9 mouse cellular contexts compared by ENCODE assay signal in the genomic region with DNA sequence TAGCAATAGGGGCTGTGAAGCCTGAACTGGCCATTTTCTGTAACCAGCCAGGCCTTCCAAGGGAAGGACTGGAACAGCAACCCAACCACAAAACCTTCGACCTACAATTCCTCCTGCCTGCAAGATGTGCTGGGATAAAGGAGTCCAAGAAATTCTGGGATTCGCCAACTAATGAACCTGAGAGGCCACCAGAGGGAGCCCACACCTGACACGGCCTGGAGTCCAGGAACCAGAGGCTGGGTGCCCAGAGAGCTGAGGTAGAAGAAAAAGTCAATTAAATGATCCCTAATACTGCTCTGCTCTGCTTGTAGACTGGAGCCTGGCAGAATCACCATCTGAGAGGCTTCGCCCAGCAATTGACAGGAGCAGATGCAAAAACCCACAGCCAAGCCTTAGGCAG. TPM values are rescaled to one million over a fixed set of nuclear protein-coding genes. Genes with fewer than 3 reads are reported as not detected.
DNase-seq lines count a peak whose midpoint lies in the region; ATAC-seq and TF ChIP-seq lines count a peak whose summit lies in the region.
"Had no signal": no experiment of that assay in that cellular context is flagged by ENCODE, and none has a peak within 500 bp of the region (broad histone marks: within the 10 kb centered on the region; RNA-seq: fewer than 3 reads in every experiment).

No protein-coding gene starts in this region.

- no peak for ATAC-seq in intestine, postnatal 0 days
- ATAC-seq in intestine, embryonic 16.5 days = no peak
- ATAC-seq in megakaryocyte progenitor cell, adult 5-6 weeks (replicated peaks; ENCODE audit: poor library complexity) = no peak

- DNase-seq in NIH3T3 (ENCODE audit: low read depth) = peak; percentile 58
- peak; percentile 64 for DNase-seq in kidney, postnatal 14 days
- DNase-seq in c-Kit-positive CD71-positive TER-119-positive erythroid progenitor cells, embryonic 14.5 days (ENCODE audit: low spot score) = no peak

- no peak overlapping the region for H3K9ac ChIP-seq in intestine, postnatal 0 days (ENCODE audit: low read depth, low read length)
- no peak overlapping the region for H3K9ac ChIP-seq in intestine, embryonic 16.5 days (ENCODE audit: low read depth, low read length)
- H3K9ac ChIP-seq: embryonic facial prominence, embryonic 13.5 days; limb, embryonic 15.5 days had no signal

- H3K27ac ChIP-seq in intestine, postnatal 0 days (ENCODE audit: low read depth, low read length) = no peak overlapping the region
- no peak overlapping the region for H3K27ac ChIP-seq in intestine, embryonic 16.5 days (ENCODE audit: low read length)
- H3K27ac ChIP-seq: embryonic facial prominence, embryonic 13.5 days; limb, embryonic 15.5 days had no signal

- H3K27me3 ChIP-seq in intestine, postnatal 0 days (replicated peaks; ENCODE audit: control insufficient read depth, insufficient read depth, low read length) = no peaks in the 10 kb centered on the region
- peaks cover 2% of the 10 kb centered on the region; the same call in 1 of the 2 replicates for H3K27me3 ChIP-seq in intestine, embryonic 16.5 days (replicated peaks; ENCODE audit: control insufficient read depth, insufficient read depth, low read length)
- H3K27me3 ChIP-seq in E14TG2a.4 (ENCODE audit: insufficient read depth, low read length) = peaks cover 37% of the 10 kb centered on the region

- H3K36me3 ChIP-seq in intestine, postnatal 0 days (ENCODE audit: control insufficient read depth, insufficient read depth) = no peaks in the 10 kb centered on the region
- no peaks in the 10 kb centered on the region for H3K36me3 ChIP-seq in intestine, embryonic 16.5 days (ENCODE audit: control insufficient read depth, insufficient read depth, low read length)
- H3K36me3 ChIP-seq in E14TG2a.4 (ENCODE audit: insufficient read depth, low read length) = no peaks in the 10 kb centered on the region
- H3K36me3 ChIP-seq: embryonic facial prominence, embryonic 13.5 days; limb, embryonic 15.5 days had no signal

- H3K4me3 ChIP-seq in intestine, postnatal 0 days (ENCODE audit: low read depth, low read length) = no peak overlapping the region
- no peak overlapping the region for H3K4me3 ChIP-seq in intestine, embryonic 16.5 days (ENCODE audit: low read length)
- H3K4me3 ChIP-seq in E14TG2a.4 (replicated peaks; ENCODE audit: low read length) = no peak overlapping the region
- H3K4me3 ChIP-seq: embryonic facial prominence, embryonic 13.5 days; limb, embryonic 15.5 days had no signal

- H3K9me3 ChIP-seq in intestine, postnatal 0 days (ENCODE audit: control insufficient read depth) = no peaks in the 10 kb centered on the region
- H3K9me3 ChIP-seq in intestine, embryonic 16.5 days (ENCODE audit: control insufficient read depth, low read length) = no peaks in the 10 kb centered on the region
- no peaks in the 10 kb centered on the region for H3K9me3 ChIP-seq in E14TG2a.4 (ENCODE audit: low read length)
- H3K9me3 ChIP-seq: embryonic facial prominence, embryonic 13.5 days; limb, embryonic 15.5 days had no signal

- TF ChIP-seq CTCF in intestine, postnatal 0 days (IDR thresholded peaks at IDR 0.05; ENCODE audit: low read depth) = peak; percentile 83
- peak; percentile 63 for TF ChIP-seq CTCF in E14TG2a.4 (conservative IDR thresholded peaks at IDR 0.05; ENCODE audit: low read length)

- 24% methylated on average over 4 of the region's 4 CpGs for WGBS in intestine, postnatal 0 days
- WGBS in intestine, embryonic 16.5 days = 18% methylated on average over 4 of the region's 4 CpGs

- H3K4me1 ChIP-seq in intestine, postnatal 0 days (replicated peaks; ENCODE audit: control insufficient read depth, insufficient read depth, low read length) = no peaks in the 10 kb centered on the region; the same call in 1 of the 2 replicates
- H3K4me1 ChIP-seq in intestine, embryonic 16.5 days (ENCODE audit: control insufficient read depth, insufficient read depth, low read length) = peaks cover 3% of the 10 kb centered on the region; the same call in 1 of the 2 replicates
- H3K4me1 ChIP-seq in E14TG2a.4 (replicated peaks; ENCODE audit: low read depth, low read length) = peaks cover 43% of the 10 kb centered on the region

- H3K4me2 ChIP-seq in intestine, postnatal 0 days (replicated peaks; ENCODE audit: low read depth) = no peak overlapping the region
- no peak overlapping the region for H3K4me2 ChIP-seq in intestine, embryonic 16.5 days (ENCODE audit: low read depth, low read length)
- H3K4me2 ChIP-seq: embryonic facial prominence, embryonic 13.5 days; limb, embryonic 15.5 days had no signal

RNA-seq across cellular contexts. Expression of gene Ifnlr1, which starts 2.5 kb away (rescaled TPM):
- polyA plus RNA-seq in intestine, postnatal 0 days (2015; fragmentation: Nextera tagmentation; extraction: Ambion mirVana) = 5.5 and 5.9 TPM in 2 replicates
- 4.3 and 5.2 TPM in 2 replicates for polyA plus RNA-seq in intestine, embryonic 16.5 days (2015; fragmentation: Nextera tagmentation; extraction: Ambion mirVana)
- 0.68 and 1.6 TPM in 2 replicates for total RNA-seq in megakaryocyte progenitor cell, adult 5-6 weeks (2015)
- 0.30 and 0.46 TPM in 2 replicates for total RNA-seq in megakaryocyte progenitor cell, adult 5-6 weeks (2017)

RNA-seq across cellular contexts. Expression of gene Il22ra1, which starts 44.4 kb away (rescaled TPM):
- polyA plus RNA-seq in intestine, postnatal 0 days (2015; fragmentation: Nextera tagmentation; extraction: Ambion mirVana) = 7.7 and 7.8 TPM in 2 replicates
- polyA plus RNA-seq in intestine, embryonic 16.5 days (2015; fragmentation: Nextera tagmentation; extraction: Ambion mirVana) = 6.6 and 7.9 TPM in 2 replicates
- total RNA-seq in megakaryocyte progenitor cell, adult 5-6 weeks (2015) = not detected in 2 replicates
- total RNA-seq in megakaryocyte progenitor cell, adult 5-6 weeks (2017) = not detected in 2 replicates
